Mouse (Mus musculus) midbrain, embryonic 13.5 days (tissue): Measurements from ENCODE around the gene Cry2. TPM values are rescaled to one million over a fixed set of nuclear protein-coding genes. Genes with fewer than 3 reads are reported as not detected.

Experiments
- ATAC-seq: fragments of 200-750 bp; cut with Nextera tagmentation; 2 replicates; pipeline ENCODE4 v1.8.0; 2017; ENCODE audit warnings: mild to moderate bottlenecking, moderate TSS enrichment, moderate library complexity
- H3K27ac ChIP-seq: fragments of 300-500 bp; sonication (generic); 2 replicates; pipeline ENCODE4 v1.5.1; 2015; ENCODE audit warnings: inconsistent platforms, mild to moderate bottlenecking, moderate library complexity
- H3K27me3 ChIP-seq: fragments of 300-500 bp; sonication (generic); 2 replicates; pipeline ENCODE4 v1.6.1; 2015; ENCODE audit warnings: mild to moderate bottlenecking, inconsistent platforms
- H3K36me3 ChIP-seq: fragments of 300-500 bp; sonication (generic); 2 replicates; pipeline ENCODE4 v1.6.1; 2015; ENCODE audit warnings: mild to moderate bottlenecking, inconsistent platforms
- H3K4me1 ChIP-seq: fragments of 300-500 bp; sonication (generic); replicated peaks from 2 replicates; pipeline ENCODE4 v1.6.1; 2015; ENCODE audit warnings: inconsistent platforms
- H3K4me2 ChIP-seq: fragments of 300-500 bp; sonication (generic); replicated peaks from 2 replicates; pipeline ENCODE4 v1.6.1; 2015; ENCODE audit warnings: moderate library complexity, mild to moderate bottlenecking, inconsistent platforms
- H3K4me3 ChIP-seq: fragments of 300-500 bp; sonication (generic); replicated peaks from 2 replicates; pipeline ENCODE4 v1.5.1; 2015; ENCODE audit warnings: mild to moderate bottlenecking, inconsistent platforms
- H3K9ac ChIP-seq: fragments of 300-500 bp; sonication (generic); replicated peaks from 2 replicates; pipeline ENCODE4 v1.6.1; 2015; ENCODE audit warnings: mild to moderate bottlenecking, inconsistent platforms
- H3K9me3 ChIP-seq: fragments of 300-500 bp; sonication (generic); 2 replicates; pipeline ENCODE4 v1.6.1; 2016; ENCODE audit warnings: mild to moderate bottlenecking, inconsistent platforms
- WGBS: fragments of 180-500 bp; shearing (Covaris S2); methylation state at CpG from one replicate; pipeline ENCODE4 v1.1.7; 2015; 5-methylcytosine and 5-hydroxymethylcytosine counted together
- polyA plus RNA-seq: library from polyadenylated mRNA; unstranded; fragments of >200 nt; fragmentation: Nextera tagmentation; extraction: Ambion mirVana; gene quantifications from 2 replicates; pipeline ENCODE4 v1.2.1, GENCODE M21; 2015

Gene Cry2
- polyA plus RNA-seq, 1 experiment from 2014 or later, result 35.8 TPM

GRCm38 (mm10) chr2:92443313-92443712, 9.5 kb upstream of the Cry2 start:
- Histone ChIP-seq H3K27me3 (no peaks in the 10 kb centered on the region), H3K9me3 (no peaks in the 10 kb centered on the region), H3K27ac (no peak overlapping the region), H3K4me3 (no peak overlapping the region), H3K9ac (no peak overlapping the region), H3K4me1 (0 out of 2 replicates have a peak, but pooled peaks cover 6% of the 10 kb centered on the region), H3K36me3 (no peaks in the 10 kb centered on the region), H3K4me2 (no peak overlapping the region)
- ATAC-seq, result no peak
- WGBS, result 79% methylated on average over 4 of the region's 4 CpGs

- Histone ChIP-seq H3K9ac (no peak overlapping the region), H3K9me3 (no peaks in the 10 kb centered on the region), H3K4me1 (peaks cover 6% of the 10 kb centered on the region; the same call in 1 of the 2 replicates), H3K27ac (peak overlapping the region; percentile 26; the same call in 1 of the 2 replicates), H3K36me3 (no peaks in the 10 kb centered on the region), H3K4me2 (no peak overlapping the region), H3K27me3 (no peaks in the 10 kb centered on the region), H3K4me3 (no peak overlapping the region)
- WGBS, result 76% methylated on average over 12 of the region's 12 CpGs
- ATAC-seq, result peak; percentile 66
Measured at GRCm38 (mm10) chr2:92442419-92443001, 8.7 kb upstream of the Cry2 start.

- Histone ChIP-seq H3K27me3 (0 out of 2 replicates have a peak, but pooled peaks cover 3% of the 10 kb centered on the region), H3K4me3 (no peak overlapping the region), H3K9me3 (no peaks in the 10 kb centered on the region), H3K27ac (no peak overlapping the region), H3K4me1 (peaks cover 6% of the 10 kb centered on the region; the same call in 1 of the 2 replicates), H3K36me3 (no peaks in the 10 kb centered on the region), H3K4me2 (no peak overlapping the region), H3K9ac (no peak overlapping the region)
- 64% methylated on average over 6 of the region's 6 CpGs for WGBS
- ATAC-seq, result no peak
Measured at GRCm38 (mm10) chr2:92440432-92440831, 6.6 kb upstream of the Cry2 start.

GRCm38 (mm10) chr2:92438567-92438966, 4.7 kb upstream of the Cry2 start:
- Histone ChIP-seq H3K4me2 (no peak overlapping the region), H3K27me3 (peaks cover 8% of the 10 kb centered on the region; the same call in 1 of the 2 replicates), H3K9ac (no peak overlapping the region), H3K36me3 (no peaks in the 10 kb centered on the region), H3K4me3 (no peak overlapping the region), H3K4me1 (peaks cover 14% of the 10 kb centered on the region), H3K27ac (no peak overlapping the region), H3K9me3 (no peaks in the 10 kb centered on the region)
- ATAC-seq, result no peak
- 70% methylated on average over 3 of the region's 3 CpGs for WGBS

- no peaks in the 10 kb centered on the region for H3K9me3 ChIP-seq
- H3K4me1 ChIP-seq, result peaks cover 21% of the 10 kb centered on the region
- peaks cover 8% of the 10 kb centered on the region; the same call in 1 of the 2 replicates for H3K27me3 ChIP-seq
- WGBS, result under 1% methylated on average over 5 of the region's 5 CpGs
- no peak overlapping the region for H3K9ac ChIP-seq
- no peak overlapping the region for H3K4me3 ChIP-seq
- H3K4me2 ChIP-seq, result peak overlapping the region; percentile 37
- H3K36me3 ChIP-seq, result no peaks in the 10 kb centered on the region
- no peak for ATAC-seq
- H3K27ac ChIP-seq, result no peak overlapping the region
Measured at GRCm38 (mm10) chr2:92437875-92438274, 4.0 kb upstream of the Cry2 start.

GRCm38 (mm10) chr2:92437366-92437765, 3.5 kb upstream of the Cry2 start:
- no peaks in the 10 kb centered on the region for H3K9me3 ChIP-seq
- H3K27ac ChIP-seq, result no peak overlapping the region
- no peak overlapping the region for H3K9ac ChIP-seq
- peaks cover 8% of the 10 kb centered on the region; the same call in 1 of the 2 replicates for H3K27me3 ChIP-seq
- H3K36me3 ChIP-seq, result no peaks in the 10 kb centered on the region
- H3K4me1 ChIP-seq, result peaks cover 23% of the 10 kb centered on the region
- H3K4me3 ChIP-seq, result no peak overlapping the region
- peak overlapping the region; percentile 37 for H3K4me2 ChIP-seq
- WGBS, result 80% methylated on average over 4 of the region's 4 CpGs
- ATAC-seq, result no peak

- H3K27me3 ChIP-seq, result peaks cover 8% of the 10 kb centered on the region; the same call in 1 of the 2 replicates
- WGBS, result 52% methylated on average over 6 of the region's 6 CpGs
- H3K36me3 ChIP-seq, result no peaks in the 10 kb centered on the region
- peak overlapping the region; percentile 87; the same call in 1 of the 2 replicates for H3K4me2 ChIP-seq
- H3K4me3 ChIP-seq, result peak overlapping the region; percentile 87; the same call in 1 of the 2 replicates
- H3K9me3 ChIP-seq, result no peaks in the 10 kb centered on the region
- no peak for ATAC-seq
- H3K4me1 ChIP-seq, result peaks cover 44% of the 10 kb centered on the region
- H3K9ac ChIP-seq, result no peak overlapping the region
- H3K27ac ChIP-seq, result no peak overlapping the region
Measured at GRCm38 (mm10) chr2:92435023-92435422, 1.2 kb upstream of the Cry2 start.

GRCm38 (mm10) chr2:92434375-92434745, 517 bp upstream of the Cry2 start:
- WGBS, result 5% methylated on average over 12 of the region's 12 CpGs
- peak overlapping the region; percentile 65 for H3K9ac ChIP-seq
- peak overlapping the region; percentile 87 for H3K4me2 ChIP-seq
- peak overlapping the region; percentile 87 for H3K4me3 ChIP-seq
- no peaks in the 10 kb centered on the region for H3K36me3 ChIP-seq
- H3K4me1 ChIP-seq, result peaks cover 50% of the 10 kb centered on the region
- H3K9me3 ChIP-seq, result no peaks in the 10 kb centered on the region
- peak overlapping the region; percentile 54 for H3K27ac ChIP-seq
- ATAC-seq, result no peak
- H3K27me3 ChIP-seq, result peaks cover 8% of the 10 kb centered on the region; the same call in 1 of the 2 replicates

- Histone ChIP-seq H3K36me3 (no peaks in the 10 kb centered on the region), H3K4me2 (peak overlapping the region; percentile 87), H3K27me3 (peaks cover 8% of the 10 kb centered on the region; the same call in 1 of the 2 replicates), H3K9me3 (no peaks in the 10 kb centered on the region), H3K4me1 (peaks cover 67% of the 10 kb centered on the region), H3K4me3 (peak overlapping the region; percentile 87), H3K9ac (peak overlapping the region; percentile 90), H3K27ac (peak overlapping the region; percentile 82)
- 33% methylated on average over 17 of the region's 17 CpGs for WGBS
- ATAC-seq, result no peak
Measured at GRCm38 (mm10) chr2:92432299-92433295, 1.2 kb downstream of the Cry2 start.

- Histone ChIP-seq H3K9ac (peak overlapping the region; percentile 90), H3K4me3 (peak overlapping the region; percentile 87), H3K27me3 (peaks cover 8% of the 10 kb centered on the region; the same call in 1 of the 2 replicates), H3K4me2 (peak overlapping the region; percentile 87), H3K9me3 (no peaks in the 10 kb centered on the region), H3K27ac (peak overlapping the region; percentile 82), H3K36me3 (peaks cover under 1% of the 10 kb centered on the region; the same call in 1 of the 2 replicates), H3K4me1 (peaks cover 75% of the 10 kb centered on the region)
- ATAC-seq, result no peak
- WGBS, result 8% methylated on average over 11 of the region's 11 CpGs
Measured at GRCm38 (mm10) chr2:92431611-92432179, 2.1 kb downstream of the Cry2 start.

- Histone ChIP-seq H3K4me2 (peak overlapping the region; percentile 87), H3K36me3 (peaks cover 6% of the 10 kb centered on the region), H3K4me1 (peaks cover 83% of the 10 kb centered on the region), H3K27ac (peak overlapping the region; percentile 82), H3K27me3 (peaks cover 8% of the 10 kb centered on the region; the same call in 1 of the 2 replicates), H3K9ac (peak overlapping the region; percentile 90), H3K4me3 (peak overlapping the region; percentile 87), H3K9me3 (no peaks in the 10 kb centered on the region)
- peak; percentile 41 for ATAC-seq
- WGBS, result 53% methylated on average over 21 of the region's 21 CpGs
Measured at GRCm38 (mm10) chr2:92430723-92431541, 2.9 kb downstream of the Cry2 start.
